Mouse (Mus musculus) hindlimb bud, embryonic 11.5 days (tissue): ENCODE measurements around the gene Abhd17c.

Experiments used
- DNase-seq: peaks from one replicate; pipeline ENCODE4 v3.0.0-alpha.2; 2012; ENCODE audit warnings: low read depth, low spot score; ENCODE audit errors: extremely low spot score

Gene Abhd17c

GRCm38 (mm10) chr7:84119216-84120105 lies 32.2 kb downstream of the Abhd17c start:
- no peak for DNase-seq

GRCm38 (mm10) chr7:84117543-84118122 lies 34.1 kb downstream of the Abhd17c start:
- no peak for DNase-seq

DNA sequence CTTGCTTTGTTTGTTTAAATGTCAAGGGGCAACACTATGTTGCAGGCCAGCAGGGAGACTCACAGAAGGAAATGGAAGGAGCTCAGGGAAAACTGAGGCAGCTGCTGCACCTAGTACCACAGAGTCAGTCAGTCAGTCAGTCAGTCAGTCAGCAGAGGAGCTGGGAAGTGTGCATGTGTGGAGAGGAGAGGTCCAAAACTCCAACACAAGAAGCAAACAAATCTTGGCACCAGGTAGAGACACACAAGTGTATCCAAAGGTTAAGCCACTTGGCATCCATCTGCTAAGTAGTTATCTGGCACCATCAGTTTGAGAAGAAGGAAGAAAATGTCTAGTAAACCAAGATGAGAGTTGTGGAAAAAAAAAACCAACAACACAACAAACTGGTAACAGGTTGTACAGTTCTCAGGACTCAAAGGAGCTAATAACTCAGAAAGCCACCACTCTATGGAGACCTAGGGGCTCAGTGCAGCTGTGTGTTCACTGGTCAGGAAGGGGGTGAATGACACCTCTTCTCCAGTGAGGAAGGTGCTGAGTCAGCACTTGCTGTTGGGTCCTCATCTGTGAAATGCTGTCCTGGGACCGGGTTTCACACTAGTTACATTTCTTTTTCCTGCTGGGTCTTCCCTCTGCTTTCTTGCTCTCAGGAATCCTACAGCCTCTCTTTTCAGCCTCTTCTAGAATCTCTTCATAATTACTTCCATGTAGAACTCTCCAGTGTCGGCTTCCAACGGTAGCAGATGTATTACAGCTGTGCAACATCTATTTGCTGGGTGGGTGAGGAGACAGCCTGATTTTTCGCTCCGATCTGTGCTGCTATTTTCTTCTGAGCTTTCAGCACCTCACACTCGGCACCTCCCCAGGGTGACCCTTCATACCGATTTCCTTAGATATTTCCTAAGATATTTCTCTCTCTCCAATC lies 34.8 kb downstream of the Abhd17c start:
- DNase-seq, result no peak

DNA sequence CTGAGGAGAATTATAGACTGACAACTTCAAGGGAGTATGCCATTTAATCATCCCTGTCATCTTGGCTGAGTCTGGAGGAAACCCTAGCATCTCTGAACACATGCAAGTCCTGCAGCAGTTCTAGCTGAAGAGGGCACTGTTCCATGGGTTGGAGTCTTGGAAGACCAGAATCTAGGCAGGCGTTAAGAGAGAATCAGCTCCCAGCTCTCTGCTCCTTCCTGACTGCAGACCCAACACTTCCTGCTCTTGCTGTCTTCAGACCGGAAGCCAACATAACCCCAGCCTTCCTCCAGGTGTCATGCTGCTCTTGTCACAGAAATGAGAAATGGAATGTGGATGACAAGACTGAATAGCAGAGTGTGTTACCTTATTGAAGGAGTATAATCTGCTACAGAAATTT lies 36.3 kb downstream of the Abhd17c start:
- DNase-seq, result no peak

GRCm38 (mm10) chr7:84114775-84115174 lies 36.9 kb downstream of the Abhd17c start:
- DNase-seq, result no peak

DNA sequence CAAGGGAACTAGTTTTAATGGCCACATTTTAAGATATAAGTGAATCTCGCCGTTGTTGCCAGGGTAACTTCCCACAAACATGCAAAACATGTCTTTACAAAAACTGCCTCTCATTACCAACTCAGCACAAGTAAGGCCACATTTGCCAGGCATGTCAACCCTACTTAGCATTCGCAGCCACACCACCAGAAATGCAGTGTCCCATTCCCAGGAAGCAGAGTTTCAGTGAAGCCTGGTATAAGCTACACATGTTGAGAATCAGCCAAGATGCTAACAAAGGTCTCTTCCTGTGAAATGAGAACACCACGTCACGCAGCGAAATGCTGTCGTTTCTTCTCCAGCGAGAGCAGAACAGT lies 38.7 kb downstream of the Abhd17c start:
- no peak for DNase-seq

- DNase-seq, result no peak
Measured at GRCm38 (mm10) chr7:84112351-84113034, 39.2 kb downstream of the Abhd17c start.

DNA sequence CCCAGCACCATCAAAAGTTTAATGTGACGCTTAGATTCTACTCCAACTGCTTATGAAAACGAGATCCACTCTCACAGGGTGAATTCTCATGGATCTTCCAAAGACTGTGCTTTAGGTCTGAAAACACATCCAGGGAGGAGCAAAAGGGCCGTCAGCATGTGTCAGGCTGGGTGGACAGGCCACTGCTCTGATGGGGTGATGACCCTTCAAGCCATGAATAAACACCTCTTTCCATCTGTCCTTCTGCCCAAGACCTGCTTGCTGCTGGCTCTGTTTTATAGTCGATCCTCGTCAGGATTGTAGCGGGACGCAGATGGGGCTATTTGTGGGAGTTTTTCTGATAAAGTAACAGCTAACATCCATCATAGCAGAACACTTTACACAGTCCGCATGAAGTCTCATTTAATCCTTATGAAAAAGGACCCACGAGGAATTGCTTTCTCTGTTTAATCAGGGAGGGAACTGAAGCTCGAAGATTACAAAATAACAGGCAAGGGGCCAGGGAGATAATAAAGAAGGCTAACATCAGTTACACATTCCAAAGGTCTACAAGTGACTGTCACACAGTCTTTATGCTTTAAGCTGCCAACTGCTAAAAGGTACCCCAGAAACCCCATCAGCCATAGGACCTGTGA lies 39.9 kb downstream of the Abhd17c start:
- DNase-seq, result no peak

DNA sequence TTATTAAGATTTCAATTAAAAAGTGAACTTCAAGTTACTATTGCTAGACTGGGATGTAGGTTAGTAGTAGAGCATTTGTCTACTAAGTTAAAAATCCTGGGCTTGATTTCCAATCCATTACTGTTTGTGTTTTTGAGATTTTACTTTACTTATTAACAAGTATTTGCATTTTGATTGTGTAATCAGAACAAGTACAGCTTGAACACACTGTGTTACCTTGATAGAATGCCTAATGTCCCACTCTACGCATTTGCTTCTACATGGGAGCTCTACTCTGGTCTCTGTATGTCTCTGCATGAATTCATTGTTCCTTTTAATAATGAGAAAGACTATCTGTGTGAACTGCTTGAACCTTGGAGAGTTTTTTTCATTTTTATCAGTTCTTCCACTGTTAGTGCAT lies 44.8 kb downstream of the Abhd17c start:
- DNase-seq, result no peak

- DNase-seq, result no peak
Measured at GRCm38 (mm10) chr7:84102589-84102988, 49.1 kb downstream of the Abhd17c start.

GRCm38 (mm10) chr7:84100672-84101071 lies 51.0 kb downstream of the Abhd17c start:
- DNase-seq, result no peak

GRCm38 (mm10) chr7:84098098-84098497 lies 53.6 kb downstream of the Abhd17c start:
- no peak for DNase-seq

DNA sequence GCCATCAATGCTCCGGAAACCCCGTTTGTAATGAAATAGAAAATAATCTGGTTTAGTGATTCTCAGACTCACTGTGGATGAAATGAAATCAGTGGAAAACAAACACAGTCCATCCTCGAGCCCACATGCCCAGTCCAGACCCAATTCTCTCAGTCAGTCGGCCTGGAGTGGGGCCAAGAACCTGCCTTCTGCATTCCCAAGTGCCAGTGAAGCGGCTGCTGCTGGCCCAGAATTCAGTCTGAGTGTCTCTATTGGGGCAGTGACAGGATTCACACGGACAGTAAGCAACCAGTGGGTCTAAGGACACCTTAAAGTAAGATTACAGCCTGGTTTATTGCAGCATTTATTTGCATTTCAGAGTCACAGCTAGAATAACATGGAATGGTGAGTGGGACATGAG lies 55.2 kb downstream of the Abhd17c start:
- no peak for DNase-seq

DNA sequence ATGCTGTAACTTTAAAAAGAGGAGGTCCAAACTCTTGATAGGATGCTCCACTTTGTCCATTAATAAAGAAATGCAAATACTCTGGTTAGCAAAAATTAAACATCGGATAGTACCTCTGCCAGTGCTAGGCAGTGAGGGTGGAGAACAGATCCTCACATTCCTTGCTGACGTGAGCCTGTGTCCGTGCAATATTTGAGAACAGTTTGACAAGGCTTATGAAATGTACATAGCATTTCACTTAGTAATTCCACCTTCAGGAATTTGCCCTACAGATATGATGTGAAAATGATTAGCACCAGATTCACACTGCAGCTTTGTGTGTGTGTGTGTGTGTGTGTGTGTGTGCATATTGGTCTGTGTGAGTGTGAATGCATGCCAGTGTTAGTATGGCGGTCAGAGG lies 60.9 kb downstream of the Abhd17c start:
- DNase-seq, result no peak

DNA sequence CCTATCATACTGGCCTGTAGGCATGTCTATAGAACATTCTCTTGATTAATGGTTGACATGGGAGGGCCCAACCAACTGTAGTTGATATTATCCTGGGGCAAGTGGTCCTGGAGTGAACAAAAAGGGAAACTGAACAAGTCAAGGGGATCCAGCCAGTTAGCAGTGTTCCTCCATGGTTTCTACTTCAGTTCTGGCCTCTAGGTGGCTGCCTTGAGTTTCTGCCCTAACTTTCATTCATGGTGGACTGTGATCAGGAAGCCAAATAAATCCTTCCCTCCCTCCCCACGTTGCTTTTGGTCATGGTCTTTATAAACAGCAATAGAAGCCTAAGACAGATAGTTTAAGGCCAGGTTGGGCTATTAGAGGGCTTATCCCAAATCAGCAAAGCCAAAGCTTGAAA lies 61.9 kb downstream of the Abhd17c start:
- no peak for DNase-seq

- DNase-seq, result peak; percentile 37
Measured at GRCm38 (mm10) chr7:84088971-84089370, 62.7 kb downstream of the Abhd17c start.

DNA sequence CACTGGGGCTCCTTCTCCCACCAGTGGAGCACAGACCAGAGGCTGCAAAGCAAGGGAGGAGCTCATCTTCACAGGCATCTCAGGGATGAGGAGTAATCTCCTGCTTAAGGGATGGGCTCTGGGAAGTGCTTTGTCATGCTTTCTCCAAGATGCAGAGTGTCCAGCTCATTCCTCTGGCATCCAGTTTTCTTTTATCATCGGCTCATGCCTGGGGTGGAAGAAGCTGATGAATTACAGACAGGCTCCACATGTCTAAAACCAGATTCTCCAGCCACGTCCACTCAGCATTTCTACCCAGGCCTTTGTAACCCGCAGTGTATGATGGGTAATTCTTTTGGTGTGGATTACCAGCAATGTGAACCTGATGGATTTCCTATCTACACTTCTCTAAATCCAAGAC lies 63.5 kb downstream of the Abhd17c start:
- DNase-seq, result no peak

GRCm38 (mm10) chr7:84086039-84086829 lies 65.5 kb downstream of the Abhd17c start, which contains the start of gene Cemip:
TSS of gene Cemip (minus strand) at chr7:84086502.
- no peak for DNase-seq

DNA sequence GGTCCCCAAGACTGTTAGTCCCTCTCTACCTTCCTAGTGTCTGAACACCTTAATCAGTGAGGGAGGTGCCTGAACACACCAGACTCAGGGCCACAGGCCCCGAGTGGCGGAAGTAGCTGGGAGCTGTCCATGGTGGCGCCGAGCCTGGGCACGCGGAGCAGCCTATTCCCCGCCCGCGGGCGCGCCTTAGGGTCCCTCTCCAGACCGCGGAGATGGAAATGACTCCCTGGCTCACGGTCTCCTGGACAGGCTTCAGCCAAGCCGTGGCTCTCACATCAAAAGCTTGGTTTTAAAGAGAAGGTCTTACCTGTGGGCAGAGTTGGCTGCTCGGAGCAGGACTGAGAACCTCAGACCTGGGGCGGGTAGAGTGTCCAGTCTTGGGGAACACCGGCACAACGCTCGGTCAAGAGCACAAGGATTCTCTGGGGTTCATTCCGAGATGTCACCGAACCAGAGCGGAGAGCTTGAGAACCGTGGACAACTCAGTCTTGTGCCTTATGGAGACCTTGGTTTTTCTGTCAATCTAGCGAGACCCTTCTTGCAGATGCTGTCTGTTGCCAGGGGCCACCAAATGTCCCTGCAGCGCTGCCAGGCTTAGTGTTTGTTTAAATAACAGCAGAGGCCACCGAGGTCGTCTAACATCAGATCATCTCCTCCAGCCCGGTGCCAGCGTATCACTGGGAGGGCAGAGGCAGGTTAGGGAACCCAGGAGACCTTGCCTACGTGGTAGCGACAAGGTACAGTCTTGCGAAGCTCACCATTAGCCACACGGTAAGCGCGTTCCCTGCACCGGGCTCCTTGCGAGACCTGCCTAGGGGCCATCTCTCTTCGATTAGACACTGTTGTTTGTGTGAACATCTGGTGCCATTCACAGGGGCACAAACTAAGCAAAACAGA lies 66.4 kb downstream of the Abhd17c start:
- DNase-seq, result no peak
